Mouse (Mus musculus) bone marrow, adult 2 months (tissue): ENCODE measurements around the gene Gzmm. TPM values are rescaled to one million over a fixed set of nuclear protein-coding genes. Genes with fewer than 3 reads are reported as not detected.
A peak's percentile ranks its signal among the peaks of the same experiment; 100 is the strongest.

Experiments
- H3K27ac ChIP-seq: fragments of 200-500 bp; 2 replicates; pipeline ENCODE4 v1.5.1; 2012; ENCODE audit warnings: low read depth, mild to moderate bottlenecking, control low read depth, inconsistent platforms, low read length; ENCODE audit not compliant: control insufficient read depth, poor library complexity, insufficient read depth
- H3K4me1 ChIP-seq: fragments of 200-500 bp; 2 replicates; pipeline ENCODE4 v1.6.1; 2011; ENCODE audit warnings: low read length; ENCODE audit not compliant: control insufficient read depth, insufficient read depth
- H3K4me3 ChIP-seq: fragments of 200-500 bp; replicated peaks from 2 replicates; pipeline ENCODE3; 2011; ENCODE audit warnings: mild to moderate bottlenecking, low read depth, low read length, control low read depth; ENCODE audit not compliant: control insufficient read depth
- CTCF ChIP-seq: fragments of 200-500 bp; IDR thresholded peaks from 2 replicates; pipeline ENCODE4 v1.5.1; 2011; ENCODE audit warnings: low read length, control low read depth; ENCODE audit not compliant: control insufficient read depth, insufficient read depth
- POLR2A ChIP-seq: fragments of 200-500 bp; IDR thresholded peaks from 2 replicates; pipeline ENCODE4 v1.6.1; 2011; ENCODE audit warnings: low read depth, mild to moderate bottlenecking, control low read depth, low read length, borderline replicate concordance; ENCODE audit not compliant: control insufficient read depth
- WGBS: fragments of 180-500 bp; shearing (Covaris S2); methylation state at CpG from one replicate; pipeline ENCODE4 v1.1.7; 2018; 5-methylcytosine and 5-hydroxymethylcytosine counted together
- polyA plus RNA-seq: library from polyadenylated mRNA; stranded (reverse); fragments of >200 nt; gene quantifications from 2 replicates; pipeline ENCODE4 v1.2.4, GENCODE M21; 2011; ENCODE audit warnings: low replicate concordance; ENCODE audit not compliant: missing spikeins, insufficient read depth, insufficient read length

Gene Gzmm
- polyA plus RNA-seq, 1 experiment = not detected

DNA sequence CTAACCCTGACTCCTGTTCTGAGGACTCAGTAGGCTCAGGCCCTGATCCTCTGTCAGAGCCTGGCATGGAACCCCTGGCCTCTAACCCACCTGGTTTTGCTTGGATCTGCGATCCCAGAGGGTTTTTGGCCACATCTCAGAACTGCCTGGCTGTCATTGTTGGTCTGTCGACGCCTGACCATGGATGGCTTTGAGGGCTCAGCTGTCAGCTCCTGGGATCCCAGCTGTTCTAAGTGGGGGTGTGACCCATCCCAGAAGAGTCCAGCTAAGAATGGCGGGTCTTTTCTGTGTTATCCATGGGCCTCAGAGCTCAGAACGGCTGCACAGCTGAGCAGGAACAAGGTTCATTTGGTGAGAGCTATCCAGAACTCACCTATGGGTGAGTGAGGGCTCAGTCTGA, 32.3 kb downstream of the Gzmm start:
- Histone ChIP-seq H3K4me1 (no peaks in the 10 kb centered on the region), H3K4me3 (no peak overlapping the region), H3K27ac (no peak overlapping the region)
- WGBS = 66% methylated on average over 5 of the region's 5 CpGs
- TF ChIP-seq CTCF (no peak), POLR2A (no peak)

- no peak overlapping the region for H3K4me3 ChIP-seq
- no peak for TF ChIP-seq CTCF
- TF ChIP-seq POLR2A = no peak
- no peak overlapping the region for H3K27ac ChIP-seq
- no peaks in the 10 kb centered on the region for H3K4me1 ChIP-seq
- WGBS = 64% methylated on average over 6 of the region's 6 CpGs
Measured at GRCm38 (mm10) chr10:79723047-79723446, 34.2 kb downstream of the Gzmm start.

DNA sequence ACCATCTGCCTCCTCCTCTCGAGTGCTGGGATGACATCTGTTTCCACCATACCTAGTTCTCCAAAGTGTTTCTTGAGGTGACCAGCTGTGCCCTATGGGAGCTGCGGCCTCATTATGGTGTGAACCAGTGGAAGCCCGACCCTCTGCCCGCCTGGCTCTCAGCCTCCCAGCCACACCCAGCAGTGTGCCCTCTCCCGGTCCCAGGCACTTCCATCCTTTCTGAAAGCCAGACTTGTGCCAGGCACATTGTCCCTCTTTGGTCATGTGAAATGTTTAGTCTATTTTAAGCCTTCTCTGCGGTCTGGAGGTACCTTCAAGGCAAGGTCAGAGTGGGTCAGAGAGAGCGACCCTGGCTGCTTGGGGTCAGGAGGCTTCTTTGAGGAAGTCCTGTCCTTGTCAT, 34.9 kb downstream of the Gzmm start:
- TF ChIP-seq POLR2A = no peak
- TF ChIP-seq CTCF = no peak
- WGBS = 70% methylated on average over 7 of the region's 7 CpGs
- no peaks in the 10 kb centered on the region for H3K4me1 ChIP-seq
- H3K4me3 ChIP-seq = no peak overlapping the region
- no peak overlapping the region for H3K27ac ChIP-seq

GRCm38 (mm10) chr10:79726090-79726489, 37.3 kb downstream of the Gzmm start:
- H3K4me3 ChIP-seq = no peak overlapping the region
- no peak overlapping the region for H3K27ac ChIP-seq
- 35% methylated on average over 11 of the region's 11 CpGs for whole genome bisulfite sequencing
- H3K4me1 ChIP-seq = no peaks in the 10 kb centered on the region
- no peak for TF ChIP-seq POLR2A
- TF ChIP-seq CTCF = peak; percentile 82

GRCm38 (mm10) chr10:79728323-79729249, 39.8 kb downstream of the Gzmm start:
- no peak overlapping the region for H3K4me3 ChIP-seq
- no peak for TF ChIP-seq CTCF
- no peak for TF ChIP-seq POLR2A
- no peak overlapping the region for H3K27ac ChIP-seq
- WGBS = 58% methylated on average over 28 of the region's 28 CpGs
- H3K4me1 ChIP-seq = no peaks in the 10 kb centered on the region

- 44% methylated on average over 13 of the region's 13 CpGs for WGBS
- TF ChIP-seq CTCF = no peak
- no peak for TF ChIP-seq POLR2A
- Histone ChIP-seq H3K4me1 (no peaks in the 10 kb centered on the region), H3K4me3 (no peak overlapping the region), H3K27ac (no peak overlapping the region)
Measured at GRCm38 (mm10) chr10:79729357-79729965, 40.6 kb downstream of the Gzmm start.

GRCm38 (mm10) chr10:79732500-79732899, 43.7 kb downstream of the Gzmm start:
- 89% methylated on average over 1 of the region's 1 CpGs for WGBS

DNA sequence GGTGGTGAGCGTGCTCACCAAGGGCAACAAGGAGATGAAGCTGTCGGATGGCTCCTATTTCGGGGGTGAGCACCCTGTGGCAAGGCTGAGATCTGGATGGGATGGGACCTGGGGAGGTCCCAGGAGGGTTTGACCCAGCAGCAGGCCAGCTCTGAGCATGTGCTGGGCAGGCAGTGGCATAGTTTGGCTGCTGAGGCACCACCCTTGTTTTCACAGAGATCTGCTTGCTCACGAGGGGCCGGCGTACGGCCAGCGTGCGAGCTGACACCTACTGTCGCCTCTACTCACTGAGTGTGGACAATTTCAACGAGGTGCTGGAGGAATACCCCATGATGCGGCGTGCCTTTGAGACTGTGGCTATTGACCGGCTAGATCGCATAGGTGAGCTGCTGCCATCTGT, 45.0 kb downstream of the Gzmm start:
- TF ChIP-seq CTCF (no peak), POLR2A (no peak)
- Histone ChIP-seq H3K27ac (no peak overlapping the region), H3K4me1 (no peaks in the 10 kb centered on the region), H3K4me3 (no peak overlapping the region)
- 92% methylated on average over 15 of the region's 15 CpGs for WGBS

More at GRCm38 (mm10) chr10:79732500-79732899, 43.7 kb downstream of the Gzmm start:
- Histone ChIP-seq H3K4me1 (no peaks in the 10 kb centered on the region), H3K4me3 (no peak overlapping the region), H3K27ac (no peak overlapping the region)
- TF ChIP-seq POLR2A (no peak), CTCF (peak; percentile 65)
